Mouse (Mus musculus): ENCODE results near the gene Mybphl.

Gene Mybphl

DNA sequence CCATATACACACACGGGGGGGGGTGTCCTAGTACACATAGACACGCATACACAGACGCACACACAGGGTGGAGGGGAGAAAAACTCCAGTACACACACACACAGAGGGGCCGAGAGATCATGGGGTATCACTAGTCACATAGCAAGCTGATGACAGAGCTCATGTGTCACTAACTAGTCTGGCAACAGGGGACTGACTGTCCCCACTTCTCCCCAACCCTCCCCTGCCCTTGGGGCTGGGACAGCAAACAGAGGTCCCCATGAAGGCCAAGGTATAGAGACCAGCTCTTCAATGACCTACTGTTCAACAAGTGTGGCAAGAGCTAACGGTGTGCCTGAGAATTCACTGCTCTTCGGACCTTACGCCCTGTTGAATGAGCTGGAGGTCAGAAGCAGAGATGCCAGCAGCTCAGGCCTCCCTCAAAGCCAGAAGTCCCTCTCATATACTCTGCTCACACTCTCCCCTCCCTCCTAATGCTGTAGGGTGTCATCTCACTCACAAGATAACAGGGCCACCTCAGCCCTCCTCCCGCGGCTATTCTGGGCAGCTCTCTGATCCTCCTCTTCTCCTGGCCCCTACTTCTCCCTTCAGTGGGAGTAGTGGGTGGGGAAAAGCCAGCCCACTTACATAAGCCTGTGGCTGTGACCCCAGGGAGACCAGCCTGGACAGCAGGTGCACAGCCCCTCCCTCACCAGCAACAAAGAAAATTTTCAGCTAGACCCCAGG lies at the start of gene Mybphl:
TSS of gene Mybphl (plus strand) at position 642 of the 726 bp plus-strand sequence.
- in situ Hi-C loops (cut with MseI, MboI): no loop called here

GRCm38 (mm10) chr3:108318517-108318916 lies 46.2 kb upstream of the Mybphl start:
- in situ Hi-C loops (cut with MseI, MboI): no loop called here

- in situ Hi-C loops (cut with MseI, MboI): no loop called here
Observed at GRCm38 (mm10) chr3:108321671-108322070, 43.0 kb upstream of the Mybphl start.

GRCm38 (mm10) chr3:108322136-108322535 lies 42.6 kb upstream of the Mybphl start:
- in situ Hi-C loops (cut with MseI, MboI): no loop called here

- in situ Hi-C loops (cut with MseI, MboI): no loop called here
Observed at GRCm38 (mm10) chr3:108322962-108323361, 41.7 kb upstream of the Mybphl start.

DNA sequence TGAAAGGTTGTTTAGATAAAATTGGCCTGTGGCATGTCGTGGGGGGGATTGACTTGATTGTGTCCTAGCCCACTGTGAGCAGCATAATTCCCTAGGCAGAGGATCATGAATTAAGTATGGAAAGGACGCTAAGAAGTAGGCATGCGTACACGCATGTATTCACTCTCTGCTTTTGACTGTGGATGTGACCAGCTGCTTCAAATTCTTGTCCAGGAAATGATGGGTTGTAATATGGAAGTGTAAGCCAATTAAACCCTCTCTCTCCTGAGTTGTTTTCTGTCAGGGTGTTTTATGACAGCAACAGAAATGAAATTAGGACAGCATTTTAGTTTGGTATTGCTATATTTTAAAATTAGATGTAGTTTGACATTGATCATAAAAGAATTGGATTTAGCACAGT lies 39.9 kb upstream of the Mybphl start:
- in situ Hi-C loops (cut with MseI, MboI): no loop called here

DNA sequence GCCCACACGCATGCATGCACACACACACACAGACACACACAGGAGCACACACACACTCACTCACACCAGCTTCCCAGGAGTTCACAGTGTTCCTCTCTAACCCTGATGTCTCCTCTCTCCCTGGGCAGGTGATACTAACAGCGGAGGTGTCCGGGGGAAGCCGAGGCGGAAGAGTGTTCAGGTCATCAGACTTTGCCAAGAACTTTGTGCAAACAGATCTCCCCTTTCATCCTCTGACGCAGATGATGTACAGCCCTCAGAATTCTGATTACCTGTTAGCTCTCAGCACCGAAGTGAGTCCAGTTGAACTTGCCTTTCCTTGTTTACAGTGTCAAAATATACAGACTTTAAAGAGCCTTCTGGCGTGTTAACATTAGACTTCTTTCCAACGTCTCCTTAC lies 39.2 kb upstream of the Mybphl start:
- in situ Hi-C loops (cut with MseI, MboI): no loop called here

- in situ Hi-C loops (cut with MseI, MboI): no loop called here
Observed at GRCm38 (mm10) chr3:108327275-108327674, 37.4 kb upstream of the Mybphl start.

- in situ Hi-C loops (cut with MseI, MboI): no loop called here
Observed at GRCm38 (mm10) chr3:108327916-108328315, 36.8 kb upstream of the Mybphl start.

DNA sequence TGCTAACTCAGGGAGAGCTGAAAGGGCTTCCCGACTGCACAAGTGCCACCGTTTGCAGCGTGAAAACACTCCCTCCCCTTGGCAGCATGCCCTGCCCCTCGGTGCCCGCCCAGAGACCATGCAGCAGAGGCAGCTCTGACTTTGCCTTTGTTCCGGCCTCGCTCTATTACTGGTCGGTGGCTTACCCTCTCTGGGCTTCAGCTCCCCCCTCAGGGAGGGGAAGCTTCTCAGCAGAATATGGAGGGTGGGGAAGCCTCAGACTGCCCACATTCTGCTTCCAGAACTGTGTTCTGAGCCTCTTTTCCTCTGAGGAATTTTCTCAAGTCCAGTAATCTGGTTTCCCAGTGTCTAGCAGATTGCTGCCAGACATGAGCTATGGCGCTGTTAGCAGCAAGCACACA lies 36.3 kb upstream of the Mybphl start:
- in situ Hi-C loops (cut with MseI, MboI): no loop called here

- in situ Hi-C loops (cut with MseI, MboI): no loop called here
Observed at GRCm38 (mm10) chr3:108330812-108331211, 33.9 kb upstream of the Mybphl start.

DNA sequence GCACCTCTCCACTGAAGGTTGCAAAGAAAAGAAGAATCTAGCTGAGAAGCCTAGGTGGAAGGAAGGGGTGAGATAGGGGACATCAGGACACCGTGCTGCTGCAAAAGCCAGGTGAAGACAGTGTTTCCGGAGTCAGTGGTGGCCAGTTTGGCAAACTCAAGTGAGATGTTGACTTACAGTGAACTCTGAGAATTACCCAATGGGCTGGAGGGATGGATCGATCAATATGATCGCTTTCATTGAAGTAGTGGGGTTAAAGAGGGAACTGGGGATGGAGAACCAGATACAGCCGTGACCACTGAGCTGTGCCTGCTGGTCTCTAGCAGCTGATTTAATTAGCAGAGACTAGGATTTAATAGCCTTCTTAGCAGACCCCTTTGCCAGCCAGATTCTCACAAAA lies 27.8 kb upstream of the Mybphl start:
- in situ Hi-C loops (cut with MseI, MboI): no loop called here

GRCm38 (mm10) chr3:108341040-108341439 lies 23.7 kb upstream of the Mybphl start:
- in situ Hi-C loops (cut with MseI, MboI): no loop called here

GRCm38 (mm10) chr3:108342185-108342584 lies 22.5 kb upstream of the Mybphl start:
- in situ Hi-C loops (cut with MseI, MboI): no loop called here

DNA sequence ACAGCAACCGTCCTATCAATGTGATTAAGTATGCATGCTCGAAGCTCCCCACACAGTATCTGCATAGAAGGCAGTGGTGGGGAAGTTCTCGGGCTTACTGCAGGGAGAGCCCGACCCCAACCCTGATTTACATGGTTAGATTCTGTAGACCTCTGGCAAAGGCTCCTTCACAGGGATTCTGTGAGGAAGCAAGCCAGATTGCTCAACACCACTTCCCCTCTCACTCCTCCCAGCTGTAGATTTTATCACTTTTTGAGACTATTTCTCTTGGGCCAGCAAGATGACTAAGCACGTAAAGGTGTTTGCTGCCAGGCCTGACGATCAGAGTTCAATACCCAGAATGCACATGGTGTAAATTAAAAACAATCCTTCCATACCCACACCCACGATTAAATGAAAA lies 18.9 kb upstream of the Mybphl start:
- in situ Hi-C loops (cut with MseI, MboI): no loop called here

DNA sequence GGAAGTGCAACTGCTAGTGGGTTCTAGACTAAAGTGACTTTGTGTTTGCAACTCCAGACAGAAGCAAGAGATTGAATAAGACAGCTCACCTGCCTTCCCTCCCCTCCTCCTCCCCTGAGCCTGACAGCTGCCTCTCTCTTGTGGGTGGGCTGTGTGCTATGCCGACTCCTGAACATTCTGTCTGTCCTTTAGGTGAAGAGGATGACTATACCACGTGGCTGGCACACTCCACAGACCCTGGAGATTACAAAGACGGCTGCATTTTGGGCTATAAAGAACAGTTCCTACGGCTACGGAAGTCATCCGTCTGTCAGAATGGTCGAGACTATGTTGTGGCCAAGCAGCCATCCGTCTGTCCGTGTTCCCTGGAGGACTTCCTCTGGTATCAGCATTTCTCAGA lies 16.3 kb upstream of the Mybphl start:
- in situ Hi-C loops (cut with MseI, MboI): no loop called here

GRCm38 (mm10) chr3:108355245-108355644 lies 9.5 kb upstream of the Mybphl start:
- in situ Hi-C loops (cut with MseI, MboI): no loop called here

DNA sequence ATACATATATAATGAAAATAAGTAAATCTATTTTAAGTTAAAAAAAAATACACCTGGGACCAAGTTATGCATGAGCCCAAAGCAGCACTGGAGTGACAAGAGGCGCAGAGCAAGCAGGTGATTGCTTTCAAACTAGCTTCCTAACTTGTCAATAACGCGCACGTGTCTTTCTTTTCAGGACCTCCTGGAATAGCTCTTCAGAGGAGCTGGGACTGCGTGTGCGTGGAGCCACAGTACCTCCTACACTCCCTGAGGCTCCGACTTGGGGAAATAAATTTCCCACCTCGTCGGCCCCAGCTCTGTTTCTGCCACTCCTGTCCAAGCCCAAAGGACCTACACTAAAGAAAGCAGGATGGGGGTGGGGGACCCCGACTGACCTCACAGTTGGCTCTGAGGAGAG lies 7.7 kb upstream of the Mybphl start:
- in situ Hi-C loops (cut with MseI, MboI): no loop called here

- in situ Hi-C loops (cut with MseI, MboI): no loop called here
Observed at GRCm38 (mm10) chr3:108358445-108358844, 6.3 kb upstream of the Mybphl start.

GRCm38 (mm10) chr3:108360894-108361293 lies 3.8 kb upstream of the Mybphl start:
- in situ Hi-C loops (cut with MseI, MboI): no loop called here

GRCm38 (mm10) chr3:108363626-108364025 lies 1.1 kb upstream of the Mybphl start:
- in situ Hi-C loops (cut with MseI, MboI): no loop called here

DNA sequence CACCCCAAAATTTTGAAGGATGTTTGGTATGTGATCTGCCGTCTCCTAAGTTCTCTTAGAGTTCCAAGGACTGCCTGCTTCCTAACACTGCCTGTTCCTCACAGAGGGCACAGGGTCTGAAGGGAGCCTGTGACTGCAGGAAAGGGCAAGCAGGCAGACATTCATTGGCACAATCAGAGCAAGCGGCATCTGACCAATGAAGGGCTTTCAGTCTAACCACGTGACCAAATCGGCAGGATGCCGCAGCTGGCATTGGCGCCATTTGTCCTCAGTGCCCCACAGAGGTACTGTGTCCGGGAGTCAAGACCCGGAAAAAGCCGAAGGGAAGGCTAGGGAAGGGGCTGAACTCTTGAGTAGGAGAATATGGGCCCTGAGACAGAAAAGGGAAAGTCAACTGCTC lies 2.5 kb downstream of the Mybphl start:
- in situ Hi-C loops (cut with MseI, MboI): no loop called here

- in situ Hi-C loops (cut with MseI, MboI): no loop called here
Observed at GRCm38 (mm10) chr3:108367828-108368227, 3.1 kb downstream of the Mybphl start.

GRCm38 (mm10) chr3:108368721-108369120 lies 4.0 kb downstream of the Mybphl start:
- in situ Hi-C loops (cut with MseI, MboI): no loop called here
